ENCODE assay signal across 15 mouse cellular contexts in the genomic region with DNA sequence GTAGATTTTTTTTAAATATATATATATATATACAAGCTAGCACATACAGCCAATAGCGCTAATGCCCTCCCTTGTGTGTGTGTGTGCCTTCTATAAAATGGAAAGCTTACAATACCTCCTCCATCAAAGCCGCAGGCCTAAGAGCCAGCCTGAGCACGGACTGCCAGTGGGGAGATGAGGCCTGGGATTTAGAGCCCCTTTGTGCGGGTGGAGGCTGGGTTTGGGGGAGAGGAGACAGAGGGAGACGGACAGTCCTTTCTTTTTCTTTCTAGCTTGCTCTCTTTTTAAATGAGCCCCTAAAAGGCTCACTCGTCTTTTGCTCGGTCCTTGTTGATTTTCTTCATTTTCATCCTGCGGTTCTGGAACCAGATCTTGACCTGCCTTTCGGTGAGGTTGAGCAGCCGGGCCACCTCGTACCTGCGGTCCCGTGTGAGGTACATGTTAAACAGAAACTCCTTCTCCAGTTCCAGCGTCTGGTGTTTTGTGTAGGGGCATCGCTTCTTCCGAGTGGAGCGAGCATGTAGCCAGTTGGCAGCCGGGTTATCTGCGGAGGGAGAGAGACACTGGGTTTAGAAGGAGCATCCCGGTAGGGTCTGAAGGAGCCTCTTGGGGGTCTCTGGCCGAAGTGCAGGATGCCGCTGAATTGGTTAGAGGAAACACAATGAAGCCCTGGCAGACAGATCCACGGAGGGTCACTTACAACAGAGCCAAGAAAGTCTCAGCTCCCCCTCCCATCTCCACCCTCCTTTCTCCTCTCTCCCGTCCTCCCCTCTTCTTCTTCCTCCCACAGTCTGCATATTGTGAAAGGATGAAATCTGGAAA. TPM values are rescaled to one million over a fixed set of nuclear protein-coding genes. Genes with fewer than 3 reads are reported as not detected.
DNase-seq lines count a peak whose midpoint lies in the region; ATAC-seq and TF ChIP-seq lines count a peak whose summit lies in the region.
"Had no signal": no experiment of that assay in that cellular context is flagged by ENCODE, and none has a peak within 500 bp of the region (broad histone marks: within the 10 kb centered on the region; RNA-seq: fewer than 3 reads in every experiment).

No protein-coding gene starts in this region.

- ATAC-seq in neural tube, embryonic 11.5 days (ENCODE audit: insufficient read depth, low FRiP score, low TSS enrichment): no peak
- ATAC-seq in limb, embryonic 15.5 days (ENCODE audit: insufficient number of reproducible peaks, low FRiP score, low TSS enrichment, low read depth): no peak
- no peak for ATAC-seq in stomach, postnatal 0 days (ENCODE audit: low FRiP score, low TSS enrichment)
- ATAC-seq: forebrain, embryonic 16.5 days had no signal

- peaks cover 18% of the 10 kb centered on the region; the same call in 1 of the 2 replicates for H3K27me3 ChIP-seq in neural tube, embryonic 11.5 days (ENCODE audit: control insufficient read depth, insufficient read depth, low read length)
- no peaks in the 10 kb centered on the region for H3K27me3 ChIP-seq in kidney, adult 2 months (replicated peaks; ENCODE audit: control insufficient read depth, insufficient read depth, low read length)
- H3K27me3 ChIP-seq in limb, embryonic 15.5 days: peaks cover 8% of the 10 kb centered on the region
- peaks cover 45% of the 10 kb centered on the region; the same call in 1 of the 2 replicates for H3K27me3 ChIP-seq in stomach, postnatal 0 days (ENCODE audit: control insufficient read depth, insufficient read depth, low read length)

- DNase-seq in neural tube, embryonic 11.5 days (ENCODE audit: low spot score): peak; percentile 68
- DNase-seq in neural tube, embryonic 10.5 days (ENCODE audit: extremely low spot score, low spot score): no peak
- peak; percentile 56 for DNase-seq in kidney, adult 2 months
- DNase-seq in stomach, postnatal 0 days (ENCODE audit: low spot score): no peak
- no peak for DNase-seq in layer of hippocampus, postnatal 14 days (ENCODE audit: low spot score in 2 of 2)
- DNase-seq in heart, adult 9 months (ENCODE audit: low spot score in 2 of 2): no peak

- WGBS in neural tube, embryonic 11.5 days: under 1% methylated on average over 24 of the region's 24 CpGs
- 6% methylated on average over 24 of the region's 24 CpGs for WGBS in kidney, adult 2 months
- WGBS in limb, embryonic 15.5 days: 2% methylated on average over 24 of the region's 24 CpGs
- 13% methylated on average over 24 of the region's 24 CpGs for WGBS in stomach, postnatal 0 days

- H3K27ac ChIP-seq in neural tube, embryonic 11.5 days (ENCODE audit: low read depth, low read length): peak overlapping the region; percentile 100
- peak overlapping the region; percentile 81 for H3K27ac ChIP-seq in kidney, adult 2 months (ENCODE audit: insufficient read depth, low read depth, low read length)
- peak overlapping the region; percentile 95 for H3K27ac ChIP-seq in limb, embryonic 15.5 days
- H3K27ac ChIP-seq in stomach, postnatal 0 days (replicated peaks): peak overlapping the region; percentile 8; the same call in 1 of the 2 replicates
- H3K27ac ChIP-seq: embryonic facial prominence, embryonic 10.5 days had no signal

- peak overlapping the region; percentile 87 for H3K4me3 ChIP-seq in neural tube, embryonic 11.5 days (ENCODE audit: low read depth, low read length)
- H3K4me3 ChIP-seq in kidney, adult 2 months (ENCODE audit: insufficient read depth, low read depth, low read length): peak overlapping the region; percentile 83
- H3K4me3 ChIP-seq in limb, embryonic 15.5 days: peak overlapping the region; percentile 68
- H3K4me3 ChIP-seq in stomach, postnatal 0 days (ENCODE audit: low read depth, low read length): peak overlapping the region; percentile 15
- H3K4me3 ChIP-seq: embryonic facial prominence, embryonic 10.5 days had no signal

- TF ChIP-seq CTCF in kidney, adult 2 months (conservative IDR thresholded peaks at IDR 0.05; ENCODE audit: insufficient read depth, insufficient read length, low read depth, low read length): no peak
- no peak for TF ChIP-seq CTCF in stomach, postnatal 0 days (IDR thresholded peaks at IDR 0.05; ENCODE audit: low read depth)

- TF ChIP-seq POLR2A in kidney, adult 2 months (IDR thresholded peaks at IDR 0.05; ENCODE audit: low read depth, low read length): no peak

- no peaks in the 10 kb centered on the region for H3K9me3 ChIP-seq in neural tube, embryonic 11.5 days (ENCODE audit: control insufficient read depth, low read length)
- H3K9me3 ChIP-seq in limb, embryonic 15.5 days: no peaks in the 10 kb centered on the region
- H3K9me3 ChIP-seq in stomach, postnatal 0 days (ENCODE audit: control insufficient read depth, low read length): no peaks in the 10 kb centered on the region
- H3K9me3 ChIP-seq: embryonic facial prominence, embryonic 10.5 days had no signal

- TF ChIP-seq EP300 in stomach, postnatal 0 days (optimal IDR thresholded peaks at IDR 0.05): no peak

- peaks cover 9% of the 10 kb centered on the region for H3K4me1 ChIP-seq in neural tube, embryonic 11.5 days (ENCODE audit: control insufficient read depth, insufficient read depth, low read length)
- H3K4me1 ChIP-seq in kidney, adult 2 months (ENCODE audit: control insufficient read depth, insufficient read depth, low read length): 0 out of 2 replicates have a peak, but pooled peaks cover 3% of the 10 kb centered on the region
- peaks cover 31% of the 10 kb centered on the region for H3K4me1 ChIP-seq in limb, embryonic 15.5 days
- no peaks in the 10 kb centered on the region for H3K4me1 ChIP-seq in stomach, postnatal 0 days (replicated peaks; ENCODE audit: control insufficient read depth, insufficient read depth)

- no peaks in the 10 kb centered on the region for H3K36me3 ChIP-seq in neural tube, embryonic 11.5 days (ENCODE audit: control insufficient read depth, insufficient read depth, low read length)
- no peaks in the 10 kb centered on the region; the same call in 1 of the 2 replicates for H3K36me3 ChIP-seq in kidney, adult 2 months (ENCODE audit: control insufficient read depth, insufficient read depth, low read length)
- H3K36me3 ChIP-seq in limb, embryonic 15.5 days: no peaks in the 10 kb centered on the region
- H3K36me3 ChIP-seq in stomach, postnatal 0 days (ENCODE audit: control insufficient read depth, insufficient read depth, low read length): no peaks in the 10 kb centered on the region
- H3K36me3 ChIP-seq: embryonic facial prominence, embryonic 10.5 days had no signal

- H3K9ac ChIP-seq in neural tube, embryonic 11.5 days (ENCODE audit: low read length): peak overlapping the region; percentile 99
- H3K9ac ChIP-seq in limb, embryonic 15.5 days: peak overlapping the region; percentile 83
- no peak overlapping the region for H3K9ac ChIP-seq in stomach, postnatal 0 days (ENCODE audit: low read length)

- peak overlapping the region; percentile 99 for H3K4me2 ChIP-seq in neural tube, embryonic 11.5 days (ENCODE audit: low read depth)
- H3K4me2 ChIP-seq in limb, embryonic 15.5 days: peak overlapping the region; percentile 86
- H3K4me2 ChIP-seq in stomach, postnatal 0 days (replicated peaks; ENCODE audit: low read depth): no peak overlapping the region

RNA-seq across cellular contexts. Expression of gene Hoxa7, which starts 2.5 kb away (rescaled TPM):
- 61.2 and 71.3 TPM in 2 replicates for polyA plus RNA-seq in neural tube, embryonic 11.5 days (2014; fragmentation: Nextera tagmentation; extraction: Ambion mirVana)
- 44.1 and 45.9 TPM in 2 replicates for polyA plus RNA-seq in kidney, adult 2 months (2012; rRNA removed)
- 12.0 and 12.9 TPM in 2 replicates for polyA plus RNA-seq in limb, embryonic 15.5 days (2015; fragmentation: Nextera tagmentation; extraction: Ambion mirVana)
- polyA plus RNA-seq in stomach, postnatal 0 days (2015; fragmentation: Nextera tagmentation; extraction: Ambion mirVana): 8.1 and 8.5 TPM in 2 replicates
- total RNA-seq in layer of hippocampus, postnatal 14 days (2021): under 1 TPM; 0.16 to 0.45 TPM
- total RNA-seq: midbrain, postnatal 0 days had no signal
- polyA plus RNA-seq: embryonic facial prominence, embryonic 10.5 days; forebrain, embryonic 16.5 days; midbrain, postnatal 0 days had no signal

RNA-seq across cellular contexts. Expression of gene Hoxa9, which starts 6.7 kb away (rescaled TPM):
- 98.8 and 105 TPM in 2 replicates for polyA plus RNA-seq in neural tube, embryonic 11.5 days (2014; fragmentation: Nextera tagmentation; extraction: Ambion mirVana)
- 36.0 and 63.1 TPM in 2 replicates for polyA plus RNA-seq in kidney, adult 2 months (2012; rRNA removed)
- 30.8 and 34.0 TPM in 2 replicates for polyA plus RNA-seq in limb, embryonic 15.5 days (2015; fragmentation: Nextera tagmentation; extraction: Ambion mirVana)
- 0.13 and 0.61 TPM in 2 replicates for polyA plus RNA-seq in stomach, postnatal 0 days (2015; fragmentation: Nextera tagmentation; extraction: Ambion mirVana)
- not detected for total RNA-seq in layer of hippocampus, postnatal 14 days (2021)
- total RNA-seq: midbrain, postnatal 0 days had no signal
- polyA plus RNA-seq: embryonic facial prominence, embryonic 10.5 days; forebrain, embryonic 16.5 days; midbrain, postnatal 0 days had no signal

RNA-seq across cellular contexts. Expression of gene Gm28308, which starts 11.0 kb away (rescaled TPM):
- polyA plus RNA-seq in neural tube, embryonic 11.5 days (2014; fragmentation: Nextera tagmentation; extraction: Ambion mirVana): not detected in 2 replicates
- 0.78 and 2.9 TPM in 2 replicates for polyA plus RNA-seq in kidney, adult 2 months (2012; rRNA removed)
- polyA plus RNA-seq in limb, embryonic 15.5 days (2015; fragmentation: Nextera tagmentation; extraction: Ambion mirVana): 0.70 TPM in 1 of 2 replicates, not detected in the other
- polyA plus RNA-seq in stomach, postnatal 0 days (2015; fragmentation: Nextera tagmentation; extraction: Ambion mirVana): 0.21 TPM in 1 of 2 replicates, not detected in the other
- total RNA-seq in layer of hippocampus, postnatal 14 days (2021): not detected
- total RNA-seq: adrenal gland, adult 18-20 months; midbrain, postnatal 0 days had no signal
- polyA plus RNA-seq: embryonic facial prominence, embryonic 10.5 days; forebrain, embryonic 16.5 days; heart, embryonic 16.5 days; liver, embryonic 16.5 days; midbrain, postnatal 0 days; testis, adult 2 months had no signal

RNA-seq across cellular contexts. Expression of gene Hoxa3, which starts 11.0 kb away (rescaled TPM):
- 20.2 TPM in 2 replicates for polyA plus RNA-seq in neural tube, embryonic 11.5 days (2014; fragmentation: Nextera tagmentation; extraction: Ambion mirVana)
- 7.4 and 7.6 TPM in 2 replicates for polyA plus RNA-seq in kidney, adult 2 months (2012; rRNA removed)
- polyA plus RNA-seq in limb, embryonic 15.5 days (2015; fragmentation: Nextera tagmentation; extraction: Ambion mirVana): 2.2 and 2.5 TPM in 2 replicates
- polyA plus RNA-seq in stomach, postnatal 0 days (2015; fragmentation: Nextera tagmentation; extraction: Ambion mirVana): 2.8 and 2.9 TPM in 2 replicates
- not detected for total RNA-seq in layer of hippocampus, postnatal 14 days (2021)
- polyA plus RNA-seq: forebrain, embryonic 16.5 days; midbrain, postnatal 0 days had no signal

RNA-seq across cellular contexts. Expression of gene Hoxa6, which starts 15.6 kb away (rescaled TPM):
- 16.0 and 18.8 TPM in 2 replicates for polyA plus RNA-seq in neural tube, embryonic 11.5 days (2014; fragmentation: Nextera tagmentation; extraction: Ambion mirVana)
- polyA plus RNA-seq in kidney, adult 2 months (2012; rRNA removed): 2.4 and 3.4 TPM in 2 replicates
- 0.41 and 1.1 TPM in 2 replicates for polyA plus RNA-seq in limb, embryonic 15.5 days (2015; fragmentation: Nextera tagmentation; extraction: Ambion mirVana)
- 0.33 and 0.80 TPM in 2 replicates for polyA plus RNA-seq in stomach, postnatal 0 days (2015; fragmentation: Nextera tagmentation; extraction: Ambion mirVana)
- not detected for total RNA-seq in layer of hippocampus, postnatal 14 days (2021)
- total RNA-seq: ES-E14; midbrain, postnatal 0 days had no signal
- polyA plus RNA-seq: embryonic facial prominence, embryonic 10.5 days; forebrain, embryonic 16.5 days; heart, embryonic 16.5 days; liver, embryonic 16.5 days; midbrain, postnatal 0 days had no signal

Comparison
In these comparisons a context has a peak if more than half of its experiments do, and no peak if none do; other contexts are left out.
1. DNase-seq: peak in neural tube, embryonic 11.5 days (single experiment) and kidney, adult 2 months (single experiment); none in neural tube, embryonic 10.5 days (single experiment), stomach, postnatal 0 days (single experiment), layer of hippocampus, postnatal 14 days (0 of 2) and heart, adult 9 months (0 of 2).
2. H3K27ac ChIP-seq: peak in every context shown above with its lines; median percentile 100 in neural tube, embryonic 11.5 days; 95 in limb, embryonic 15.5 days; 81 in kidney, adult 2 months; 8 in stomach, postnatal 0 days.
3. H3K4me3 ChIP-seq: peak in every context shown above with its lines; median percentile 87 in neural tube, embryonic 11.5 days; 83 in kidney, adult 2 months; 68 in limb, embryonic 15.5 days; 15 in stomach, postnatal 0 days.
4. RNA of gene Hoxa9, which starts 6.7 kb away (polyA plus RNA-seq): 98.8 to 105 TPM in neural tube, embryonic 11.5 days, 36.0 to 63.1 TPM in kidney, adult 2 months and 30.8 to 34.0 TPM in limb, embryonic 15.5 days; 0.13 to 0.61 TPM in stomach, postnatal 0 days; every median in the first group is over 10 times any median in the second.